Mouse (Mus musculus) central nervous system, embryonic 14 days (tissue): ENCODE results near the gene Gm19965. TPM values are rescaled to one million over a fixed set of nuclear protein-coding genes. Genes with fewer than 3 reads are reported as not detected.

Source experiments
- polyA plus RNA-seq: library from polyadenylated mRNA; depleted of rRNA; stranded (reverse); fragments of >200 nt; gene quantifications from 2 replicates; pipeline ENCODE4 v1.2.3, GENCODE M21; 2012; rRNA removed

Gene Gm19965
- polyA plus RNA-seq, result not detected in 2 replicates

DNA sequence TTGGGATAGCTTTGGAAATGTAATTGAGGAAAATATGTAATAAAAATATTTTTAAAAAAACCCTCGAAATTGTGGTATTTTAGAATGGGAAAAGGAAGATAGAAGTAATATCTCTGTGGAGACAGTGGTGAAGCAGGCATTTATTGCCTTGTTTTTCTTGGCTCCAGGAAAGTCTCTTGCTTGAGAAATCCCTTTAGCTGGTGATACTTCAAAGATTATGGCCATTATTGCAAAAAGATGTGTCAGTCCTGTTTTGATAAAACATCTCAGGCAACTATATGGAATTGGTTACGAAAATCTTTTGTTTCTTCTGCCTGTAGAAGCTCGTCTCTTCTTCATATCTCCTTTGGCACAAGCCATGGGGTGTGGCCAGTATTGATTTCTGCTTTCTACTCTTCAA lies at the start of gene Gm19965:
Gene Gm19965, plus strand, starts transcription at position 301 of the 400 bp plus-strand sequence.

